Mouse (Mus musculus) heart, postnatal 4 days (tissue): ENCODE measurements at regions not wholly inside any gene's neighbourhood (a gene's known extent, or its start where the extent isn't known, plus 50 kb on each side); places are given as distances from the start of the nearest gene placed in this dataset.
A peak's percentile ranks its signal among the peaks of the same experiment; 100 is the strongest.

Experiments used
- DNase-seq: peaks from one replicate; pipeline ENCODE4 v3.0.0; 2021

DNA sequence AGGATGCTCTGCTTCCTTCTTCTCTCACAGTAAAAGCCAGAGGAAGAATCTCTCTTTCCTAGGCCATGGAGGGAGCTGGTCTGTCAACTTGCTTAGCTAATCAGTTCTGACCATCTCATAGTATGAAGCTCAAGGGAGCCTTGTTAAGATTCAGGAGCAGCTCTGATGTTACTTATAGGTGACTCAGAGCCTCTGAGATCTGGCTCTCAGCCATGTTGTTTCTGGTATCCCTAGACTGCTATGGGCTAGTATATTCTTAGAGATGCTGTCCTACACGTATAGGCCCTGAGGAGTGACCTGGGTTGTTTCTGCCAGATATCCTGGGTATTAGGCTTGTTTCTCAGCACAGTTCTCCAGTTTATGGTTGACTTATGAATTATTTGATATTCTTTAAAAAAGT, 160.9 kb downstream of the 4930564D02Rik start:
- no peak for DNase-seq

GRCm38 (mm10) chr3:105228401-105228800, 161.8 kb downstream of the 4930564D02Rik start:
- DNase-seq: no peak

DNA sequence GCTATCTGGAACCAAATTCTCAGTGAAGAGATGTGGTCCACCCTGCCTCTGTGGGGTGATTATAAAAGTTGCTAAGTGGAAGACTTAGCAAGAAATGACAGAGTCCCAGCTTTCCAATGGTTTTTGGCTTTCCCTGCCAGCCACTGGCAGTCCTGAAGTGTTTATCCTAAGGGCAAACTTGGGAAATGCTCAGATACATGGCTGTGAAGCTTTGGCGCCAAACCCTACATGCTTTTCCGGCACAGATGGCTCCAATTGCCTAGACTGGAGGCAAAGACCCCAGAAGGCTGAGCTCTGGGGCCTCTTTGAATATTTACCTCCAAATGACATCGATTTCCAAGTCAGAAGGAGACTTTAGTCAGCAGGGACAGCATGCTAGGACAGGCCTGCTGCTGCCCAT, 174.4 kb downstream of the 4930564D02Rik start:
- DNase-seq: no peak

- DNase-seq: no peak
These were observed 190.5 kb downstream of the 4930564D02Rik start for GRCm38 (mm10) chr3:105257096-105257495.

GRCm38 (mm10) chr3:105275241-105275640, 176.9 kb upstream of the Kcnd3 start:
- peak; percentile 81 for DNase-seq

GRCm38 (mm10) chr3:105280971-105281370, 171.2 kb upstream of the Kcnd3 start:
- DNase-seq: no peak

GRCm38 (mm10) chr3:105281686-105282085, 170.4 kb upstream of the Kcnd3 start:
- DNase-seq: no peak

GRCm38 (mm10) chr3:105298273-105298672, 153.9 kb upstream of the Kcnd3 start:
- peak; percentile 22 for DNase-seq

DNA sequence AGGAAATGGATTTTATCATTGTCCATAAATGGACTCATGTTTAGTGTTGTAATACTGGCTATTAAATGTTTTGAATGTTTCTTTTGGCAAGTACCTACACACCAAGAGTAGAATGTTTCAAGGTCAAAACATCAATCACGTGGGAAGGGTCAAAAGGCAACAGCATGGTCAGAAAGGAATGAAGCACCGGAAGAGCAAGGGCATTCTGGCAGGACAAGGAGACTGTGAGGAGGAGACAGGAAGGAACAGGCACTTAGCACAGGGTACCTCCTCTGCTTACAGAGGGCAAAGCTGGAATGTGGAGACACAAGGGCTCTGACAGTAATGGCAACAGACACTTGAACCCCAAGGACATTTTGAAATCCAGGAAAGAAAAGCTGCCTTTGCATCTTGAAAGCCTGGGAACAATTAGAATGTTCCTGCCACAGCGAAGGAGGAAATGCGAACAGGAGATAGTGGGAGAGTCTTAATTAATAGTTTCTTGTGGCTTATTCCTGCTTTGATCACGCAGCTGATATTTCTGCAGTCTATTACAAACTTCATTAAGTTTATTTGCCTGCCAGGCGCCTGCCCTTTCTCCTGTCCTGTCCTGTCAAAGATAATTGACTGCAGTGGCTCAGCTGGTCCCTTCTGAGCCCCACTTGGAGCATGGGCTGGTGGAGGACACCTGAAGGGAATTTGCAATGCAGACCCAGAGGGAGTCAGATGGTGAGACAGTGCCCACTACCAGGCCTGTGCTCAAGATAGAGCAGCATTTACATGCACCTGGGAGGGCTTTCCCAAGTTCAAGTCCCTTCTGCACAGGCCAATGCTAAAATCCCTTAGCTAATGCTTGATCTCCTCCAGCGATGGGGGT, 151.2 kb upstream of the Kcnd3 start:
- DNase-seq: no peak

GRCm38 (mm10) chr3:105307676-105308075, 144.5 kb upstream of the Kcnd3 start:
- DNase-seq: peak; percentile 21

DNA sequence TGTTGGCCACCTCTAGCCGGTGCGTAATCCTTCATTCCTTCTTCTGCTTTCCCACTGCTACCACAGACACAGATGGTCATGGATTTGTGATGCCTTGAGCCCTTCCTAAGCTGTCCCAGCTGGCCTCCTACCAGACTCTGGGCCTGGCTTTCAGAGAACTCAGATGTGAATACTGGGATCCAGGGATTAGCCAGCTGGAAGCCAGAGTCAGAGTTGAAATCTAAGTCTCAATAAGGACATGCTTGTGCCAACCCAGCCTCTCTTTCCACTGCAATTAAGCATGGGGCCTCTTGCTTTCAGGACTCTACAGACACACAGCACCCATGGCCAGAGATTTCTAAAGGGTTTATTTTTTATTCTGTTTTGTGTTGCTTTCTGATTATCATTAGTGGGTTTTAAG, 143.1 kb upstream of the Kcnd3 start:
- no peak for DNase-seq

GRCm38 (mm10) chr3:105353268-105353667, 98.9 kb upstream of the Kcnd3 start:
- DNase-seq: no peak

- DNase-seq: no peak
These were observed 97.8 kb upstream of the Kcnd3 start for GRCm38 (mm10) chr3:105354123-105354931.

DNA sequence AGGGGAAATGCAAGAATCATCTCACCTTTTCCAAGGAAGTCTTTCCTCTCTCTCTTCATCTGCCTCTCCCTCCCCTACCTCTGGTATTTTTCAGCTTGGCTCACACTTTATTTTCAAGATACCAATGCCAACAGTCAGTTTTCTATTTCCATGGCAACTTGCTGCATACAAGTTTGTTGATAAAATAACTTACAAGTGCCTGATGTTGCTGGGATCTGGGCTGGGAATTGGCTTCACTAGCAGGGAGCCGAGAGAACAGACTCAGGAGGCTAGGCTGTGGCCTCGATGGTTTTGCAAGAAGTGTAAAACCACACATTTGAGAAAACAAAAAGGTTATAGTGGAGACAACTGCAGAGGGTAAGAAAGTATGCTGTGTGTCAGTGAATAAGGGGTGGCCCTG, 94.6 kb upstream of the Kcnd3 start:
- no peak for DNase-seq

DNA sequence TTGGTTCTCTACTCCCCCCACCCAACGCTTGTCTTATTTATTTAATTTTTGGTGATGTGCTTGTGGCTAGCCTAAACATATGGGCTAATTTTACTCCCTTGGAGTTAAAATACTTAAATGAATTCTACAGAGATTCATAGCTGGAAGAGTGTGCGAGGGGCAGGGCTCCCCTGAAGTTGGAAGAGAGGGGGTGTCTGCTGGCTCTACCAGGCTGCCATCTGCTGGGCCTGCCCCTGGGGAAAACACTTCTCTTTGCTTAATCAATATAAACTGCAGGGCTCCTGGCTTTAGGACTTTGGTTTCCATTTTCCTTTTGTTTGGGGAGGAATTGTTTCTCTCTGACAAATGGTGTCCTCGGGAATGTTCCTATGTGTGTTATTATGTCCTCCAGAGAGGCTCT, 92.5 kb upstream of the Kcnd3 start:
- no peak for DNase-seq

DNA sequence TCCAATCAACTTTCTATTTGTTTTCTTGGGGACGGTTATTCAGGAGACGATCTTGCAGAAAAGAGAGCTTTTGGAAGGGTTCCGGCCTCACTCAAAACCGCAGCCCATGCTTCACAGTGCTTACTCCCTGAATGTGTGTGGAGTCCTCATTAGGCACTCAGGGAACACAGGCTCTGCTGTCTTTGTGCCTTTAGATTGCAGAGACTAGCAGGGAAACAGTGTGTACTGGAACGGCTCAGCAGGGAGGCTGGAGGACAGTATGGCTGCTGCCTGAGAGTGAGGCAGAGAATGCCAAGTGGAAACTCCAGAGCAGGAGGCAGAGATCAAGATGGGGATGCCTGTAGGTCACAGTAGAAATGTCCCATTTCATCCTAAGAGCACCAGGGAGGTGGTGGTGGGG, 87.4 kb upstream of the Kcnd3 start:
- no peak for DNase-seq

- DNase-seq: no peak
These were observed 85.3 kb upstream of the Kcnd3 start for GRCm38 (mm10) chr3:105366806-105367205.

DNA sequence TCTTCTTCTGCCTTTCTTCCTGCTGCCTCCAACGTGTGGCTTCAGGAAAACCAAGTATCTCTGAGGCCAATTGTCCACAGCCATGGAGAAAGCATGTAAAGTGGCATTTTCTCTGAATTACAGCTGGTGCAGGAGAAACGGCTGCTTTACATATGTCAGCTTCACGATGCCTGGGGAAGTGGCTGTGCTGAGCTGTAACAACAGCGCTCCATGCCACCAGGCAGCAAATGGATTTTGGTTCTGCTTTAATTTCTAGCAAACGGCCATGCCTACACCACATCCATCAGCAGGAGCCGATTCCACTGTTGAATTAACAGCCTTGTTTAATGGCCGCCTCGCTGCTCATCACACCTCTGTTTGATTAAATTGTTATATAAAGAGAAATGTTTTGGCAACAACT, 84.2 kb upstream of the Kcnd3 start:
- DNase-seq: no peak

DNA sequence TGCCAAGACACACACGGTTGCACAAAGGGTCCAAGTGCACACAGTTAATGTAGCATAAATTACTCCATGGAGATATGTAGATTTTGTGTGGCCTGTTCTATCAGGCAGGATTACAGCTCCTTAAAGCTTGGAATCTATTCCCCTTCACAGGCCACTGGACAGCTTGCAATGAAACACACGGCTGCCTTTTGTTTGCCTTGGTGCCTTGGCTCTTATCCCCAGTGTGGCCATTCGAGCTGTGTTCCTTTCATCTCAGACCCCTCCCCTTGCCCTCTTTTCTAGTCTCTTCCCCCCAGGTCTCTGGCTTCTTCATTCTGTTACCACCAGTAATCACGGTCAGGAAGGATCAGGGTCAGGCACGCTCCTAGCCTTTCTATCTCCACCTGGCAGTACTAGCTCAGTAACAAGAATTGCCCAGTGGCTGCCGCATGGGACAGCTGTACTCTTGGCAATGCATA, 79.7 kb upstream of the Kcnd3 start:
- no peak for DNase-seq

DNA sequence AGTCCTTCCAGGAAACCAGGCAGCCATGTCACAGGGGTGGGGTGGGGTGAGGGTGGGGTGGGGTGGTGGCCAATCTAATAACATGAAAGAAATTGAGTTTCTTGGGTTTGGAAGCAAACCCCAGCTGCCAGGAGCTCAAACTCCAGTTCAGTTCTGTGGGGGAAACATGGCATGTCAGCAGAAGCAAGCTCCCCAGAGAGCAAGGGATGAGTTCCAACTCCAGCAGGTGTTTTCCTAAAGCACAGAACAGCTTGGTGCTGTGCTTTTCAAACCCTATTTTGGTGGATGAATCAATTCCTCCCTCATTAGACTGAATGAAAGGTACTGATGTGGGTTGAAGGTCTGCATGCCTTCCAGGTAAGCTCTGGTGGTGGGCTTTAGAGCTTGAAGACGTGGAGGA, 77.8 kb upstream of the Kcnd3 start:
- DNase-seq: no peak

DNA sequence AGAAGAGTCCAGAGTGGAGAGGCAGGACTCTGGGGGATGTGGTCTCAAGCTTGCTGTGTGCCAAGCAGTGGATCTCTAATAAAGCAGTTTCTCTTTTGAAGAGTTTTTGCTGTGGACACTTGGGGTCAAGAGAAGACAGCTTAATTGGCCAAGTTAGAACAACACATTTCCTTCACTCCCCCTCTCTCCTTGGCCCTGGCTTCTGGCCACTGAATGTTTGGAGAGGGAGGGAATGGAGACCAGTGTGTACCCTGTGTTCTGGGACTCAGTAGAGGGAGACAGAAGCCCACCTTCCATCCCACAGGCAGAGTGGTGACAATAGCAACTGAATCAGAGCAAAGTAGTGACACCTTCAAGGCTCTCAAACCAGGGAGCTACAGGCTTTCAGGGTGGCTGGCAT, 77.3 kb upstream of the Kcnd3 start:
- DNase-seq: no peak

- peak; percentile 40 for DNase-seq
These were observed 76.7 kb upstream of the Kcnd3 start for GRCm38 (mm10) chr3:105375383-105375782.

DNA sequence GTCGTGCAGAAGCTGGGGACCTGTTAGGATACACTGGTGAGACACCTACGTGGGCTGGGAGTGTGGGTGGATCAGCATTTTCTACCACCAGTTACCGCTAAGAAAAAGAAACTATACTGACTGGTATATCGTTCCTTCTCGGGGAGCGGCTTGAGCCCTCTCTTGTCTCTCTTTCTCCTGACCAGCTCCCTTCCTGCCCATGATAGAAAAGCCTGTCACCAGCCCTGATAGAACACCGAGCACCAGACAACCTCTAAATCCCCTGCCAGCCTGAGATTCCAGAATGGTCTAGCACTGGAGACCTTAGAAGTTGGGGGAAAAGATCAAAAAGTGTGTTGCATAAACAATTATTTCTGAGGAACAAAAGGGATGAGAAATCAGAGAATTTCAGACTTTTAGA, 76.3 kb upstream of the Kcnd3 start:
- DNase-seq: peak; percentile 5

DNA sequence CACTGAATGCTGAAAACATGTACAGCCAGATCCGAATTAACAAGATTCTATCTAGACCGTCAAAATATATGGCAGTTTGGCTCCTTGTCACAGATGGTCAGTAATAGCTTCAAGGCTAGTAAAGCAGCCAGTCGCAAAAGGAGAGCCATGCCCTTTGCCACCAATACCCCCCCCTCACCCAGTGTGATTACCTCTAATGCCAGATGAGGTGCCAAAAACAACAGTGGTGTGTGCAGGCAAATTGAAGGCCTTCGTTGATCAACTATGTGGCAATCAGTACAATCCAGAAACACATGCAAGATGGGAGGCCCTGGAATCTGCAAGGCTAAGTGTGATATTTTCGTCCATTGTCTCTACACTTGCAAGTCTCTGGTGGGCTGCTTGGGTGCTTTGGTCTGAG, 75.8 kb upstream of the Kcnd3 start:
- DNase-seq: no peak
